Mouse (Mus musculus) lung, embryonic 16.5 days (tissue): ENCODE measurements at regions not wholly inside any gene's neighbourhood (a gene's known extent, or its start where the extent isn't known, plus 50 kb on each side); places are given as distances from the start of the nearest gene placed in this dataset.
A peak's percentile ranks its signal among the peaks of the same experiment; 100 is the strongest.

Experiments used
- ATAC-seq: fragments of 200-750 bp; cut with Nextera tagmentation; 2 replicates; pipeline ENCODE4 v1.8.0; 2017; ENCODE audit warnings: low read depth, mild to moderate bottlenecking, moderate library complexity
- H3K27ac ChIP-seq: fragments of 300-500 bp; sonication (generic); 2 replicates; pipeline ENCODE4 v1.5.1; 2014; ENCODE audit warnings: mild to moderate bottlenecking, control low read depth, low read length
- H3K27me3 ChIP-seq: fragments of 300-500 bp; sonication (generic); 2 replicates; pipeline ENCODE4 v1.6.1; 2014; ENCODE audit warnings: low read depth, low read length, mixed read lengths; ENCODE audit not compliant: control insufficient read depth, insufficient read depth
- H3K36me3 ChIP-seq: fragments of 300-500 bp; sonication (generic); 2 replicates; pipeline ENCODE4 v1.6.1; 2014; ENCODE audit warnings: low read length; ENCODE audit not compliant: control insufficient read depth, insufficient read depth
- H3K4me1 ChIP-seq: fragments of 300-500 bp; sonication (generic); replicated peaks from 2 replicates; pipeline ENCODE4 v1.6.1; 2014; ENCODE audit warnings: low read length, mixed read lengths; ENCODE audit not compliant: control insufficient read depth, insufficient read depth
- H3K4me2 ChIP-seq: fragments of 300-500 bp; sonication (generic); 2 replicates; pipeline ENCODE4 v1.6.1; 2014; ENCODE audit warnings: low read depth, low read length, control low read depth
- H3K4me3 ChIP-seq: fragments of 300-500 bp; sonication (generic); 2 replicates; pipeline ENCODE4 v1.5.1; 2014; ENCODE audit warnings: mild to moderate bottlenecking, low read length, control low read depth
- H3K9ac ChIP-seq: fragments of 300-500 bp; sonication (generic); 2 replicates; pipeline ENCODE4 v1.6.1; 2014; ENCODE audit warnings: low read length, control low read depth
- H3K9me3 ChIP-seq: fragments of 300-500 bp; sonication (generic); 2 replicates; pipeline ENCODE4 v1.6.1; 2016; ENCODE audit warnings: low read length; ENCODE audit not compliant: control insufficient read depth
- WGBS: fragments of 180-500 bp; shearing (Covaris S2); extraction: QIAGEN DNeasy Blood & Tissue Kit; methylation state at CpG from one replicate; pipeline ENCODE4 v1.1.7; 2014; 5-methylcytosine and 5-hydroxymethylcytosine counted together

DNA sequence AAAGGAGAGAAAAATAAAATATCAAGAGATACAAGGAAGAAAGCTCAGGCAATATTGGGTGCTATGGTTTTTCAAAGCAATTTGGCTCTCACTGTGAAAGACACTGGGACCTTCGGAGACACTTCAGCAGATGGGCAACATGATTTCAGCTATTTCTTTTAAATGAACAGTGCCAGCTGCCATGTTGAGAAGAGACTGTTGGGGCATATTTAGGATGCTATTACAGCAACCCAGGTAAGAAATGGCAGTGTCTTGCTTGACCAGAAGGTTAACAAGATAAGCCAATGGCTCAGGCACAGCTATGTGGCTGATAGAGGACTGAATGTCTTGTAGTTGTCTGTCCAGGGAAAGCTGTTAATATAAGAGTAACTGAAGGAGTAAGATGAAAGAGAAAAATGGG is 348.6 kb downstream of the Ankrd7 start:
- H3K27me3 ChIP-seq: no peaks in the 10 kb centered on the region
- WGBS: 80% methylated on average over 1 of the region's 1 CpGs
- ATAC-seq: no peak
- no peaks in the 10 kb centered on the region for H3K9me3 ChIP-seq
- H3K36me3 ChIP-seq: no peaks in the 10 kb centered on the region
- no peak overlapping the region for H3K27ac ChIP-seq
- no peak overlapping the region for H3K4me2 ChIP-seq
- no peak overlapping the region for H3K4me3 ChIP-seq
- no peaks in the 10 kb centered on the region for H3K4me1 ChIP-seq
- H3K9ac ChIP-seq: no peak overlapping the region

DNA sequence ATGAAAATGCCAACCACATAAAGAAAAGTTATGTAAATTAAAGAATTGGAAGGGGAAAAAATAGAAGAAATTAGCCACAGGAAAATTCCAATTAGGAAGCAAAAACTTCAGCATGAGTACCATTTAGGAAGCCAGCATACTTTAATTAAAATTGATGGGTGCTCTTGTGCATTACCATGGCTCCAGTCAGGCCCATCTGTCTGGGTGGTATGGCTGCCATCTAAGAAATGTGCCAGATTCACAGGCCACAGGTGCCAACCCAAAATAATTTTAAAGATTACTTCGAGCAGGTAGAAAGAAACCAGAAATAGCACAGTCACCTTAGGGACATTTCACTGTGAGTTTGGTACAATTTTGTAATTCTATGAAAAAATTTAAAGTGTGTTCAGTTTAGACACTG is 349.0 kb downstream of the Ankrd7 start:
- Histone ChIP-seq H3K27ac (no peak overlapping the region), H3K4me3 (no peak overlapping the region), H3K9me3 (no peaks in the 10 kb centered on the region), H3K4me1 (no peaks in the 10 kb centered on the region), H3K4me2 (no peak overlapping the region), H3K27me3 (no peaks in the 10 kb centered on the region), H3K36me3 (no peaks in the 10 kb centered on the region), H3K9ac (no peak overlapping the region)
- no peak for ATAC-seq
- 60% methylated on average over 1 of the region's 1 CpGs for WGBS

DNA sequence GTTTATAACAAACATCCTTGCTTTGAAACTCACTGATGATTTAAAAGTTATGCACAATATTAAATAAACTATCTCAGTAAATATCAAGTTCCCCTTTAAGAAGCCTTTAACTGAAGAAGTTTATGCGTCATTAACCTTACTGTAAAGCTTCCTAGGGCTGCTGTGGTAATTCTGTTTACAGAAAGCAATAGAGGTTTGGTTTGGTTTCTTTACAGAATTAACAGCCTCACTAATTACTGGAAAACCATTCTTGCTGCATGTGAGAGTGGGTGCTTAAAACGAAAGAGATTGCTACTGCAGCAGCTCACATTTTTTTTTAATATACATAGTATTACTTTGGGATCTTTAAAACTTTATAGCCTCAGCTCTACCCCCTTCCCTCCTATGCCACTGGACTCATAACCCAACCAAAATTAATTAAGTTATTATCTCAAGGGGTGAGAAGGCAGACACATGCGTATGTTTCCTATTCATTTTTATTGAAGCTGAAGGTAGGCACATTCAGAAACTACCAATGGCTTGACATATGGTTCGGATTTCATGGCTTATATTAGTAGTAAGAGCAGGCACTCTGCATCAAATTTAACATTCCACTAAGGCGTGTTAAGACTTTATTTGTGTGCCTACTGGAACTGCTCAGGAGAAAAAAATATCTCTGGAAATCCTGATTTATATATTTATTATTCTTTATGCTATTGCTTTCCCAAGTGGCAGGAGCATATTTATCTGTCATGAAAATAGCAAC is 398.1 kb downstream of the Ankrd7 start:
- Histone ChIP-seq H3K4me2 (no peak overlapping the region), H3K9ac (no peak overlapping the region), H3K36me3 (no peaks in the 10 kb centered on the region), H3K4me3 (no peak overlapping the region), H3K4me1 (no peaks in the 10 kb centered on the region), H3K27me3 (no peaks in the 10 kb centered on the region), H3K27ac (no peak overlapping the region), H3K9me3 (no peaks in the 10 kb centered on the region)
- 59% methylated on average over 5 of the region's 5 CpGs for WGBS
- ATAC-seq: no peak

DNA sequence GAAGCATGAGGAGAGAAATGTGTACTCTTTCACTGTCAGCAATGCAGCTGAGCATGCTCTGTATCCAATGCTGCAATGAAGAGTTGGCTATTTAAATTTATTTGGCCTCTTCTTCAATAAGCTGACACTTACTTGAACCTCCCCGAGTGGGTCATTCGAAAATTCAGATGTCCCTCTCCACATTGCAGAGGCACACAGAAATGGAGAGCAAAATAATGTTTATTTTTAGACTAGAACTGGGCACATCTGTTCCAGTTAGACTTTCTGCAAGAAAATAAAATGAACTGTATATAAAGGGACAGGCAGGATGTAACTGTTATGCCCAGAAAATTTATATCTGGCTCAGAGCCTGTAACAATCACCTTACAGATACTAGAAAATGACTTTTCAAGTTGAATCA is 407.1 kb downstream of the Ankrd7 start:
- WGBS: 44% methylated on average over 2 of the region's 2 CpGs
- H3K36me3 ChIP-seq: no peaks in the 10 kb centered on the region
- ATAC-seq: peak; percentile 54

GRCm38 (mm10) chr6:19282682-19283333 is 416.7 kb downstream of the Ankrd7 start:
- ATAC-seq: no peak
- Histone ChIP-seq H3K9ac (no peak overlapping the region), H3K27ac (no peak overlapping the region), H3K27me3 (no peaks in the 10 kb centered on the region), H3K4me1 (no peaks in the 10 kb centered on the region), H3K4me3 (no peak overlapping the region), H3K36me3 (no peaks in the 10 kb centered on the region), H3K9me3 (no peaks in the 10 kb centered on the region), H3K4me2 (no peak overlapping the region)
- 53% methylated on average over 4 of the region's 4 CpGs for WGBS

More for the DNA sequence above, 407.1 kb downstream of the Ankrd7 start:
- Histone ChIP-seq H3K4me3 (no peak overlapping the region), H3K4me2 (no peak overlapping the region), H3K9ac (no peak overlapping the region), H3K4me1 (no peaks in the 10 kb centered on the region), H3K27me3 (no peaks in the 10 kb centered on the region), H3K9me3 (no peaks in the 10 kb centered on the region), H3K27ac (no peak overlapping the region)

DNA sequence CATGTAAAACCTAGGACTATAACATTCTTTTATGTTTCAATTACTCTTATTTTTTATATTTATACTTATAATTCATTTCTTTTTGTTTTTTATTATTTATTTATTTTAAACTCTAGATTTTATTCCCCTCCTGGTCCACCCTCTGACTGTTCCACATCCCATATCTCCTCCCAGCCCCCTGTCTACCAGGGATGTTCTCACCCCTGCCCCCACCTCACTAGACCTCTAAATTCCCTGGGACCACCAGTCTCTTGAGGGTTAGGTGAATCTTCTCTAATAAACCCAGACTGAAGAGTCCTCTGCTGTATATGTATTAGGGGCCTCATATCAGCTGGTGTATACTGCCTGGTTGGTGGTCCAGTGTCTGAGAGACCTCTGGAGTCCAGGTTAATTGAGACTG is 466.5 kb downstream of the Ankrd7 start:
- no peak for ATAC-seq
- Histone ChIP-seq H3K9ac (no peak overlapping the region), H3K27ac (no peak overlapping the region), H3K4me1 (no peaks in the 10 kb centered on the region), H3K4me2 (no peak overlapping the region), H3K9me3 (no peaks in the 10 kb centered on the region), H3K4me3 (no peak overlapping the region), H3K36me3 (no peaks in the 10 kb centered on the region), H3K27me3 (no peaks in the 10 kb centered on the region)

DNA sequence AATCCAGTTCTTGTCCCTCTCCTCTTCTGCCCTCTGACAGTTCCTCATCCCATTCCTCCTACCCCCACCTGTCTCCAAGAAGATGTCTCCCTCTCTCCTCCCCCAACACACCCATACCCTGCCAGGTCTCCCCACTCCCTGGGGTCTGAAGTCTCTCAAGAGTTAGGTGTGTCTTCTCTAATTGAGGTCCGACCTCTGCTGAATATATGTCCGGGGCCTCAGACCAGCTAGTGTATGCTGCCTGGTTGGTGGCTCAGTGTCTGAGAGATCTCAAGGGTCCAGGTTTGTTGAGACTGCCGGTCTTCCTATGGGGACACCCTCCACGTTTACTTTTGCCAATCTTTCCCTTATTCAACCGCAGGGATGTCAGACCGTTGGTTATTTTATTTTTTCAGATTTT is 469.5 kb downstream of the Ankrd7 start:
- no peaks in the 10 kb centered on the region for H3K9me3 ChIP-seq
- ATAC-seq: no peak
- H3K9ac ChIP-seq: no peak overlapping the region
- H3K27me3 ChIP-seq: no peaks in the 10 kb centered on the region
- no peak overlapping the region for H3K27ac ChIP-seq
- no peaks in the 10 kb centered on the region for H3K4me1 ChIP-seq
- H3K36me3 ChIP-seq: no peaks in the 10 kb centered on the region
- no peak overlapping the region for H3K4me3 ChIP-seq
- WGBS: 60% methylated on average over 6 of the region's 6 CpGs
- no peak overlapping the region for H3K4me2 ChIP-seq

GRCm38 (mm10) chr6:19338470-19338869 is 472.4 kb downstream of the Ankrd7 start:
- H3K4me2 ChIP-seq: no peak overlapping the region
- WGBS: 36% methylated on average over 5 of the region's 5 CpGs
- no peaks in the 10 kb centered on the region for H3K4me1 ChIP-seq
- no peaks in the 10 kb centered on the region for H3K9me3 ChIP-seq
- no peaks in the 10 kb centered on the region for H3K36me3 ChIP-seq
- no peak overlapping the region for H3K4me3 ChIP-seq
- ATAC-seq: peak; percentile 70
- no peaks in the 10 kb centered on the region for H3K27me3 ChIP-seq
- no peak overlapping the region for H3K27ac ChIP-seq
- no peak overlapping the region for H3K9ac ChIP-seq
